Mouse (Mus musculus) liver, postnatal 0 days (tissue): ENCODE data around the gene Cyp2c23. TPM values are rescaled to one million over a fixed set of nuclear protein-coding genes. Genes with fewer than 3 reads are reported as not detected.

Source experiments
- ATAC-seq: fragments of 200-750 bp; cut with Nextera tagmentation; 2 replicates; pipeline ENCODE4 v1.8.0; 2017; ENCODE audit warnings: mild to moderate bottlenecking, moderate library complexity
- DNase-seq: peaks from one replicate; pipeline ENCODE4 v3.0.0-alpha.2; 2016
- H3K27ac ChIP-seq: fragments of 300-500 bp; sonication (generic); 2 replicates; pipeline ENCODE4 v1.5.1; 2014; ENCODE audit warnings: antibody characterized with exemption, moderate library complexity, mild to moderate bottlenecking, low read depth
- H3K27me3 ChIP-seq: fragments of 300-500 bp; sonication (generic); 2 replicates; pipeline ENCODE4 v1.6.1; 2014; ENCODE audit warnings: low read length, control low read depth, mixed read lengths; ENCODE audit not compliant: insufficient read depth
- H3K36me3 ChIP-seq: fragments of 300-500 bp; sonication (generic); replicated peaks from 2 replicates; pipeline ENCODE4 v1.6.1; 2014; ENCODE audit warnings: mild to moderate bottlenecking, control low read depth, low read length, moderate library complexity, mixed read lengths; ENCODE audit not compliant: insufficient read depth
- H3K4me1 ChIP-seq: fragments of 300-500 bp; sonication (generic); 2 replicates; pipeline ENCODE4 v1.6.1; 2014; ENCODE audit warnings: antibody characterized with exemption, mild to moderate bottlenecking, control low read depth; ENCODE audit not compliant: insufficient read depth
- H3K4me2 ChIP-seq: fragments of 300-500 bp; sonication (generic); 2 replicates; pipeline ENCODE4 v1.6.1; 2014; ENCODE audit warnings: low read depth, mild to moderate bottlenecking, low read length, moderate library complexity, mixed read lengths
- H3K4me3 ChIP-seq: fragments of 300-500 bp; sonication (generic); 2 replicates; pipeline ENCODE4 v1.5.1; 2014; ENCODE audit warnings: low read depth, low read length
- H3K9ac ChIP-seq: fragments of 300-500 bp; sonication (generic); replicated peaks from 2 replicates; pipeline ENCODE4 v1.6.1; 2014; ENCODE audit warnings: mild to moderate bottlenecking, moderate library complexity
- H3K9me3 ChIP-seq: fragments of 300-500 bp; sonication (generic); 2 replicates; pipeline ENCODE4 v1.6.1; 2016; ENCODE audit warnings: mild to moderate bottlenecking, control low read depth, low read length, mixed read lengths
- CTCF ChIP-seq: sonication (generic); IDR thresholded peaks from 2 replicates; pipeline ENCODE4 v1.5.1; 2016; ENCODE audit warnings: antibody characterized with exemption, low read depth
- EP300 ChIP-seq: IDR thresholded peaks from 2 replicates; pipeline ENCODE4 v1.6.1; 2016; ENCODE audit warnings: antibody characterized with exemption, low read depth, mild to moderate bottlenecking
- WGBS: fragments of 180-500 bp; shearing (Covaris S2); extraction: QIAGEN DNeasy Blood & Tissue Kit; methylation state at CpG from one replicate; pipeline ENCODE4 v1.1.7; 2014; ENCODE audit not compliant: insufficient replicate concordance; 5-methylcytosine and 5-hydroxymethylcytosine counted together
- polyA plus RNA-seq: library from polyadenylated mRNA; unstranded; fragments of >200 nt; fragmentation: Nextera tagmentation; extraction: Ambion mirVana; gene quantifications from 2 replicates; pipeline ENCODE4 v1.2.1, GENCODE M21; 2015

The Cyp2c23 gene
- polyA plus RNA-seq, 1 experiment from 2014 or later, result 75.8 TPM

DNA sequence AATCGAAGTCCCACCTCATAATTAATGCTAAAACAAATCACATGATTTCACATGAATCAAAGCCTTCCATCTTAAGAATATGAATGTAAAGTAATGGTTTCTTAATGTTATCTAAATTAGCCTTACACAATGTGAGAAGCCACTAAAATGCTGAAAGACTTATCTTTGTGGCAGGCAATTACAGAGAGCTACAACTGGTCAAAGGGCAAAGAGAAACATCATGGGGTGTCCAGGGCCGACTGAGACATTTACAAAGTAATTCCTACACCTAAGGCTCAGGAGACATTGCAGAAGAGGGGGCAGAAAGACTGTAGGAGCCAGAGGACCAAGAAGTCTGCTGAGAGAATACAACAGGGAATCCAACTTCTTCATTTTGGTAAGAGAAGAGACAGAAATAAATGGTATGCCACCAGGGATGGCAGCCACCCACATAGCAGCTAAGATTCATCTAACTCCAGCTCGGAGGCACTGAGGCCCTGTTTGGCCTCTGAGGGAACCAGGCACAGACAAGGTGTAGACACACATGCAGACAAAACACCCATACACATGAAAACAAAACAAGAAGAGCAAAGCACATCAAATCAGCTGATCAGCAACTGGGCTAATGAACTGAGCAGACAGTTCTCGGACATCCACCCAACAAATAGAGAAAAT lies 26.3 kb upstream of the Cyp2c23 start:
- TF ChIP-seq EP300 (no peak), CTCF (no peak)
- H3K4me1 ChIP-seq, result no peaks in the 10 kb centered on the region
- peaks cover 26% of the 10 kb centered on the region for H3K36me3 ChIP-seq
- H3K9ac ChIP-seq, result no peak overlapping the region
- H3K4me3 ChIP-seq, result no peak overlapping the region
- WGBS, result 72% methylated on average over 4 of the region's 4 CpGs
- no peak overlapping the region for H3K27ac ChIP-seq
- ATAC-seq, result no peak
- DNase-seq, result no peak
- H3K9me3 ChIP-seq, result no peaks in the 10 kb centered on the region
- H3K4me2 ChIP-seq, result no peak overlapping the region
- no peaks in the 10 kb centered on the region for H3K27me3 ChIP-seq

DNA sequence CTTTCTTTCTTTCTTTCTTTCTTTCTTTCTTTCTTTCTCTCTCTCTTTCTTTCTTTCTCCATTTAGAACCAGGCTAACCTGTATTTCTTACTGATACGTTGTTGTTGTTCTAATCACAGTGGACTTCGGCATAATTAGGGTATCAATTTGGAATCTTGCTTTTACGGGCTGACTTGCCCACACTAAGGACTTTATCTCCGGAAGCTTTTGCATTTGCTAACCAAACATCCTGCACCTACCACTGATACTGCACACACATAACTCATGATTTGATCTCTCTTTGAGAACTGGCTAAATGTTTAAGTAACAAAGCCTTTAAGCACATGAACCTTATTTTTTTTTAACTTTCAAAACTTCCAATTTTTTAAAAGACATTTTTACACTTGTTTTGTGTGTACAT lies 21.4 kb upstream of the Cyp2c23 start:
- no peak overlapping the region for H3K27ac ChIP-seq
- no peak for ATAC-seq

DNA sequence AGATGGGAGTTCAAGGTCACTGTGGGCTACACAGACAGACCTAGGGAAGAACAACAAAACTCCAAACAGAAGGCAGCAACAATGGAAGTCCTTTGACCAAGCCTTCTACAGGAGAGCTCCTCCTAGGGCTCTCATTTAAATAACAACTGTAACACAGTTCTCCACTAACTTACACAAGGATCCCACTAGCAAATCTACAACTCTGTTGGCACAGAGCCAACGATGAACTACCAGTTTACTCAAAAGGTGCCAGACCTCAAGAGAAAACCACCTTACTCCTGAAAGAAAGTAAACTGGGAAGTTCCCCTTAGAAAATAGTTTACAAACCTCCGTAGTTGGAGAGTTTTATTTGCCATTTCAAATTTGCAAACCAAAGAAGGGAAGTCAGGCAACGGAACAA lies 20.3 kb upstream of the Cyp2c23 start:
- 66% methylated on average over 3 of the region's 3 CpGs for WGBS
- Histone ChIP-seq H3K4me3 (no peak overlapping the region), H3K4me1 (no peaks in the 10 kb centered on the region), H3K36me3 (peaks cover 28% of the 10 kb centered on the region), H3K27ac (no peak overlapping the region), H3K4me2 (no peak overlapping the region), H3K9me3 (no peaks in the 10 kb centered on the region), H3K9ac (no peak overlapping the region), H3K27me3 (no peaks in the 10 kb centered on the region)
- TF ChIP-seq EP300 (no peak), CTCF (no peak)
- ATAC-seq (no peak), DNase-seq (no peak)

More for the DNA sequence above, 21.4 kb upstream of the Cyp2c23 start:
- no peak overlapping the region for H3K9ac ChIP-seq
- H3K9me3 ChIP-seq, result no peaks in the 10 kb centered on the region
- no peak for DNase-seq
- H3K27me3 ChIP-seq, result no peaks in the 10 kb centered on the region
- TF ChIP-seq CTCF (no peak), EP300 (no peak)
- peaks cover 22% of the 10 kb centered on the region for H3K36me3 ChIP-seq
- no peak overlapping the region for H3K4me3 ChIP-seq
- no peaks in the 10 kb centered on the region for H3K4me1 ChIP-seq
- H3K4me2 ChIP-seq, result no peak overlapping the region
- 47% methylated on average over 4 of the region's 4 CpGs for WGBS

DNA sequence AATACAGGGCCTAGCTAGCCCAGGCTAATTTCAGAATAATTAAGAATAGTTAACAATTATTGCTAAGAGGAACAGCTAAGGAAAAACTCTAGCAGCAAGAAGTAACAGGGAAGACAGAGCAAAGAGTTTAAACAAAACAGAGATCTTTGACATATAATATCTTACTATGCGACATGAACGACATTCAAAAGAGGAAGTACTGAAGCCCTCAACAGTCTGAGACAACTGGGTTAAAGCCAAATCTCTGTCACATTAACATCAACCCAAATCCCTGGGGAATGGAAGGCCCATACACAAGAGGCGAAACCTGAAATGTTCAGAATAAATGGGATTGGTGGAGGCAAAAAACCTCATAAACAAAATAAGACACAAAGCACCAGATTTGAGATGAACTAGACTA lies 16.8 kb upstream of the Cyp2c23 start:
- H3K4me1 ChIP-seq, result peaks cover 4% of the 10 kb centered on the region; the same call in 1 of the 2 replicates
- no peak for ATAC-seq
- TF ChIP-seq EP300, result no peak
- no peak for TF ChIP-seq CTCF

DNA sequence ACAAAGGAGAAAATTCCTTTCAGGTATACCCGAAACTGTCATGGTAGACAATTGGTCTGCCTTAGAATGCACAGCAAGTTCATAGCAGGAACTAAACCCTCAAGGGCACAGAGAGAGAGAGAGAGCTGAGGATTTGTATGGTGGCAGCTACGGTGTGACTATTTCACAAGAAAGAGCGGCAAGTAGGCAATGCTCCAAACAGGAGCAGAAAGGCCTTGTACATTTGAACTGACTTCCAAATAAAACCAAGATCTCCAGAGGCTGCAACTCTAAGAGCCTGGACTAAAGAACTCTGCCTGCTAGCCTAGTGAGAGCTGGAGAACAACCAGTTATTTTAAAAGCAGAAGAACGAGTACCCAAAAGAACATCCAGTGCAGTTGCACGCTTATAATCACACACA lies 13.1 kb upstream of the Cyp2c23 start:
- Histone ChIP-seq H3K9me3 (no peaks in the 10 kb centered on the region), H3K27ac (no peak overlapping the region), H3K27me3 (no peaks in the 10 kb centered on the region), H3K9ac (no peak overlapping the region), H3K4me3 (no peak overlapping the region), H3K36me3 (peaks cover 36% of the 10 kb centered on the region), H3K4me2 (no peak overlapping the region), H3K4me1 (peaks cover 4% of the 10 kb centered on the region; the same call in 1 of the 2 replicates)
- WGBS, result 72% methylated on average over 5 of the region's 5 CpGs
- TF ChIP-seq CTCF (no peak), EP300 (no peak)
- ATAC-seq, result no peak
- no peak for DNase-seq

More for the DNA sequence above, 16.8 kb upstream of the Cyp2c23 start:
- no peak overlapping the region for H3K9ac ChIP-seq
- no peak overlapping the region for H3K4me3 ChIP-seq
- H3K27me3 ChIP-seq, result no peaks in the 10 kb centered on the region
- no peaks in the 10 kb centered on the region for H3K9me3 ChIP-seq
- DNase-seq, result no peak
- H3K27ac ChIP-seq, result no peak overlapping the region
- peaks cover 28% of the 10 kb centered on the region for H3K36me3 ChIP-seq
- WGBS, result 51% methylated on average over 3 of the region's 3 CpGs
- H3K4me2 ChIP-seq, result no peak overlapping the region

DNA sequence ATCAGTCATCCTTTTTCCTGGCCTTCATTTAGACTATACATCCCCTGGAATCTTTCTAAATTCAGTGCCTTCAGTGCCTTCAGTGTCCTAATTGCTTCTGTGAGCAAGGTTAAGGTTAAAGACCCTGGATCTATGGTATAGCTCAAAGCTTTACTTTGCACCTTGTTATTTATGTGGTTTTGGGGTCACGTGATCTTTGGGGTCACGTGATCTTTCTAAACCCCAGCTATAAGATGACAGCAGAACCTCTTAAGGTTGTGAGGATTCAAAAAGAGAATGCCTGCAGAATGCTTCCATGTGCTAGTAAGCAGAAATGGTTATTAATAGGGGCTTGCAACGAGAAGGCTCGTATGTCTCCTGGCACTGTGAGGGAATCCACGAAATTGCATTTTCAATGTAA lies 4.4 kb upstream of the Cyp2c23 start:
- no peak overlapping the region for H3K4me2 ChIP-seq
- no peaks in the 10 kb centered on the region for H3K9me3 ChIP-seq
- peaks cover 17% of the 10 kb centered on the region for H3K36me3 ChIP-seq
- H3K9ac ChIP-seq, result no peak overlapping the region
- H3K27me3 ChIP-seq, result no peaks in the 10 kb centered on the region
- ATAC-seq (no peak), DNase-seq (no peak)
- peaks cover 4% of the 10 kb centered on the region; the same call in 1 of the 2 replicates for H3K4me1 ChIP-seq
- no peak overlapping the region for H3K4me3 ChIP-seq
- no peak overlapping the region for H3K27ac ChIP-seq
- WGBS, result 78% methylated on average over 5 of the region's 5 CpGs
- no peak for TF ChIP-seq CTCF
